Mouse (Mus musculus) stomach, adult 2 months (tissue): ENCODE data around the gene Lipe. TPM values are rescaled to one million over a fixed set of nuclear protein-coding genes. Genes with fewer than 3 reads are reported as not detected.

Experiments
- polyA plus RNA-seq: library from polyadenylated mRNA; depleted of rRNA; stranded (reverse); fragments of >200 nt; gene quantifications from 2 replicates; pipeline ENCODE4 v1.2.3, GENCODE M21; 2012; rRNA removed

The Lipe gene
- 26.7 and 31.7 TPM in 2 replicates for polyA plus RNA-seq

DNA sequence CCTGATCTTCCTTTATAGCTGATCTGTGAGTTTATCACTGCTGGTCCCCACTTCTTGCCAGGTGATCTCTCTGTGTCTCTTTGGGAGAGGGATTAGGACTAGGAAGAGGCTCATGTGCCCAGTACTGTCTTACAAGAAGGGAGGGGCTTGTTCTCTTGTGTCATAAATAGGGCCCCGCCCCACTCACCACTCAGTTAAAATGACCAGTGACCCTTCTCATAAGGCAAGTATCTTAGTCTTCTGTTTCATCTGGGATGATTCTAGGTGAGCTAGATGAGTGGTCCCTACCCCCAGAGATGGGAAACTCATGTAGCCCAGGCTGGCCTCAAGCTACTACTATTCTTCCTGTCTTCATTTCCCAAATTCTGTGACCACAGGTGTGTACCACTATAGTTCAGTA, at the start of gene Lipe:
TSS of gene Lipe (minus strand) at position 101 of the 400 bp plus-strand sequence.

DNA sequence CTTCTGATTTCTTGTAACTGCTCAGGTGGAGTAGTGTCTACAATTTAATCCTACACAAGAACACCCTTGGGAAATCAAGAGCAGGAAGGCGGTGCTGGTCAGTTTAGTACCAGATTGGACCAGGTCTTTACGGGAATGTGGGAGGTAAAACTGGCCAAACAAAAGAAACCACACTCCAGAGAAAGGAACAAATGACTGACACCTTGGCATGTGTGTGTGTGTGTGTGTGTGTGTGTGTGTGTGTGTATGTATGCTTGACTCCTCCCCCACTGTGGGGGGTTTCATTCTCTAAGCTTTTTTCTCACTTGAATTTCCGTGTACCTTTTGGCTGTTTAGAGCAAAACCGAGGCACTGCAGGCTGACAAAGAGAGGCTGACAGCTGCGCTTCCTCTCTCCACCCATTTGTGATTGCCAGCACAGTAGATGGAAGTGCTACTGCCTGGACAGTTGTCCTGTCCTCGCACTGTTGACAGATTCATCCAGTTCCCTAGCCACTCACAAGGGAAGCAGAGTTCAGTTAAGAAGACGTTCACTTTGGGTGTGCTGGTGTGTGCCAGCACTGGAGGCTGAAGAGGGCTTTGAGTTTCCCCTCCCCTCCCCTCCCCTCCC, 14.4 kb upstream of the Lipe start, which contains the start of gene Cxcl17:
TSS of gene Cxcl17 (minus strand) at position 54 of the 609 bp plus-strand sequence.

DNA sequence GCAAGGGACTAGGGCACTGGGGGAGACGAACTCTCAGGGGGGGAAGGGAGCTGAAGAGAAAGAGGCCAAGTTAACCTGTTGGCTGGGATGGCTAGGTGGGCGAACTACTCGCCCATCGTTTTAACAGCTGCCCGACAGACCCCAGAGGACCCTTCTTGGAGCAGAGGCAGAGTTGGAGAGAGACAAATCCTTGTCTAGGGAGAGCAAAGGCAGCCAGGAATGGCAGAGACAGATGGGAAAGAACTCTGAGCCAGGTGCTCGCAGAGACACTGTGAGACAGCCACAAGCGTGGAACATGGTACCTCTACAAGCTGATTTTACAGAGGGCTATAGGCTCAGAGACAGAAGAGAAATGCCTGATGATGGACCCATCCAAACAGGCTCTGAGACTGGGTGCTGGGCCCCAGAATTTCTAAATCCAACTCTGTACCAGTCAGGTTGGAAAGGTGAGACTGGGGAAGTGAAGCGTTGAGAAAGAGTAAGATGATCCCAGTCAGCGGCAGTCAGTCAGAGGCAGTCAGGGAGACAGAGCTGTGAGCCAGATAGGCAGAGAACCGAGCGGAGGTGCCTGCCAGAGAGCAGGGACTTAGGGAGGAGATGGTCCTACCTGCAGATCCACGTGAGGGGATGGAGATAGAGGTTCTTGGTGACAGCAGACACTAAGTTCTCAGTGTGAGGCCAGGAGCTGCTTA, 29.3 kb downstream of the Lipe start, which contains the start of gene Cnfn:
TSS of gene Cnfn (minus strand) at position 667 of the 692 bp plus-strand sequence.

Other genes with a start within 250 kb of the Lipe start
- gene Pou2f2, start 219.0 kb downstream of the Lipe start, polyA plus RNA-seq: 0.43 and 0.74 TPM in 2 replicates
- gene Dedd2, start 178.1 kb downstream of the Lipe start, polyA plus RNA-seq: 36.0 and 52.0 TPM in 2 replicates
- 4.5 and 5.4 TPM in 2 replicates for gene Zfp526, start 177.3 kb downstream of the Lipe start, polyA plus RNA-seq
- gene Gsk3a, start 160.9 kb downstream of the Lipe start, polyA plus RNA-seq: 56.6 and 57.3 TPM in 2 replicates
- 24.7 and 28.1 TPM in 2 replicates for gene Erf, start 147.9 kb downstream of the Lipe start, polyA plus RNA-seq
- gene Cic, start 131.0 kb downstream of the Lipe start, polyA plus RNA-seq: 34.1 and 42.6 TPM in 2 replicates
- 83.7 and 97.6 TPM in 2 replicates for gene Pafah1b3, start 100.7 kb downstream of the Lipe start, polyA plus RNA-seq
- not detected in 2 replicates for gene Prr19, start 97.3 kb downstream of the Lipe start, polyA plus RNA-seq
- gene Tmem145, start 92.6 kb downstream of the Lipe start, polyA plus RNA-seq: 0.70 and 1.0 TPM in 2 replicates
- 17.0 and 17.9 TPM in 2 replicates for gene Megf8, start 81.5 kb downstream of the Lipe start, polyA plus RNA-seq
- 2,206 and 4,043 TPM in 2 replicates for gene Cnfn, start 29.0 kb downstream of the Lipe start, polyA plus RNA-seq
- gene Cxcl17, start 14.2 kb upstream of the Lipe start, polyA plus RNA-seq: 73.0 and 75.1 TPM in 2 replicates
- gene Ceacam1, start 78.9 kb upstream of the Lipe start, polyA plus RNA-seq: 4.1 and 5.9 TPM in 2 replicates
- gene Ceacam2, start 141.1 kb upstream of the Lipe start, polyA plus RNA-seq: not detected in 2 replicates
- not detected in 2 replicates for gene Erich4, start 217.2 kb upstream of the Lipe start, polyA plus RNA-seq
- gene Dmac2, start 220.7 kb upstream of the Lipe start, polyA plus RNA-seq: 43.1 and 44.3 TPM in 2 replicates
- 7.9 and 10.2 TPM in 2 replicates for gene B3gnt8, start 227.9 kb upstream of the Lipe start, polyA plus RNA-seq